Mouse (Mus musculus) heart, adult 9 months (tissue): Measurements from ENCODE around the gene Smarca4.

ENCODE experiments used
- DNase-seq, 2 experiments: peaks; one replicate each; pipeline ENCODE4 v3.0.0; 2022; ENCODE audit warnings: low spot score in 2 of 2

The Smarca4 gene

DNA sequence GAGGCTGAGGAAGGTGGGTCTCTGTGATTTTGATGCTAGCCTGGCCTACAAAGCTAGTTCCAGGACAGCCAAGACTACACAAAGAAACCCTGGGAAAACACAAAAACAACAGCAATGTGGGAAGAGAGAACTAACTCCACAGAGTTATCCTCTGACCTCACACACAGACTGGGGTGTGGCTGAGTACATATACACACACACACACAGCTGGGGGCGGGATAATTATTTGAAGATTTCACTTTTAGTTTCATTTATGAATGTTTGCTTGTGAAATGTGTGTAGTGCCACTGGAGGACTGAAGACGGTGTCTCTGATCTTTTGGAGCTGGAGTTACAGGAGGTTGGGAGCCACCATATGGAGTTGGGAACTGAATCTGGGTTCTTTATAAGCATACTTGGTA is 14.9 kb upstream of the Smarca4 start:
- DNase-seq, result no peak

DNA sequence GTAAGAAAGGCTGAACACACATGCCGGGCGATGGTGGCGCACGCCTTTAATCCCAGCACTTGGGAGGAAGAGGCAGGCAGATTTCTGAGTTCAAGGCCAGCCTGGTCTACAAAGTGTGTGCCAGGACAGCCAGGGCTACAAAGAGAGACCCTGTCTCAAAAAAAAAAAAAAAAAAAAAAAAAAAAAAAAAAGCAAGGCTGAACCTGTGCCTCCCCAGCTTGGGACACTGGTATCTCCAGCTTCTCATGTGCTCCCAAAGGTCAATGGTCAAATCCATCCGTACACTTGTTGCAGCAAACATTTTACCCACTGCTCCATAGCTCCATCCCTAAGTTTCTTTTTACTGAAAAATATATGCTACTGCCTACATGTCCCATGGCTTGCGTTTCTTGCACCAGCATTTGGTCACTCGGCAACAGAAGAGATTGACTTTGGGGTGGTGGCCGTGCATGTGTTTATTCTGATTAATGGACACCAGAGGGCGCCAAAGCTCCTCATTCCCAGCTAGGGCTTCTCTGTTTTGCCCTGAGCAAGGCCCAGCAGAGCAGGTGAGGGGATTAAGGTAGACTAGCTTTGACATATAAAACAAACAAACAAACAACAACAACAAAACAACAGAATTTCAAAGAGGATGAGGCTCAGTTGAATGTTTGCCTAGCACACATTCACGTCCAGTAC is 14.1 kb upstream of the Smarca4 start:
- peak; percentile 43 to 73 for DNase-seq

DNA sequence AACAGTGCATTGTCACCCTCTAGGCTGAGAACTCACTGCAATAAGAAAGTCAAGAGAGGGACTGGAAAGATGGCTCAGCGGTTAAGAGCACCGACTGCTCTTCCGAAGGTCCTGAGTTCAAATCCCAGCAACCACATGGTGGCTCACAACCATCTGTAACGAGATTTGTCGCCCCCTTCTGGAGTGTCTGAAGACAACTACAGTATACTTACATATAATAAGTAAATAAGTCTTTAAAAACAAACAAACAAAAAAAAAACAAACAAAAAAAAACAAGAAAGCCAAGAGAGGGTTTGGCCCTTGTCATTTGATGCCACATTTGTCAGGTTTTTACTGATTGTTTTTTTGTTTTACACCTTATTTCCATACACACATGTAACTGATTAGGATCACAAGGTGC is 11.8 kb upstream of the Smarca4 start:
- DNase-seq, result no peak

DNA sequence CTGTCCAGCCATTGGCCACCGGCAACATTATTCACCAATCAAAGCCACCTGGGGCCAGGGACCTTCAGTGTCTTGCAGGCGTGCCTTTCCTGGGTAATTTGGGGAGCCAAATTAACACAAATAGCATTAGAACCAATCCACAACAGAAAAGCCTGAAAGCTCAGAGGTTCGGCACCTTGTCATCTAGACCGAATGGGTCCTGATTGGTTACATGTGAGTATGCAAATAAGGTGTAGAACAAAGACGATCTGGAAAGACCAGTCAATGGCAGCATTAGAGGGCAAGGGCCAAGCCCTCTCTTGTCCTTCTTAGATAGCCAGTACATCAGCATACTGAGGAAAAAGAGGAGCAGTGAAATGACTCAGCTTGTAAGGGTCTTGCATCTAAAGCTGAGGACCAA is 10.1 kb upstream of the Smarca4 start:
- DNase-seq, result no peak

DNA sequence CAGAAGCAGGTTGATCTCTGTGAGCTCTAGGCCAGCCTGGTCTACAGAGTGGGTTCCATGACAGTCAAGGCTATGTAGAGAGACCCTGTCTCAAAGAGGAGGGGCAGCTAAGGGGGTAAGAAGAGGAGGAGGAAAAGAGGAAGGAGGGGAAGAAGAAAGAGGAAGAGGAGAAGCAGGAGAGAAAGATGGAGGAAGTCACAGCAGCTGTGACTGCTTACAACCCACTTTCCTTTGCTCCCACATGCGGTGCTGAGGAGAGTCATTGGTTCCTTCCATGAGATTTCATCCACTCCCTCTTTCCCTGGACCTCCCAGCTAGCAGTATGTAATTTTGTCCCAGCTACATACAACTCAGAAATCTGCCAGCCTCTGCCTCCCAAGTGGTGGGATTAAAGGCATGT is 9.3 kb upstream of the Smarca4 start:
- no peak for DNase-seq

DNA sequence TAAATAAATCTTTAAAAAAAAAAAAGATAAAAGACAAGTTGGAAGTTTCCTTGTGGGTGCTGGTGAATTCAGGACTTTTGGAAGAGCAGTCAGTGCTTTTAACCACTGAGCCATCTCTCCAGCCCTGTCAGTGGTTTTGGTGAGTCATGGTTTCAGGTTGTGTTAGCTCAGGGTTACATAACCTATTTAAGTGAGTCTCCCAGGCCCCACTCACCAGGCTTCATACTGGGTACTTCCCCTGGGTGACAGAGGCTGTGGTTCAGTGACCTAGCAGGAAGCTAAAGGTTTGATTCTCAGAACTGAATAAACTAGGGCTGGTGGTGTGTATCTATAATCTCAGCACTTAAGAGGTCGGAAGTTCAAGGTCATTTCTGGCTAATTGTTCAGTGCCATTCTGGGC is 6.1 kb upstream of the Smarca4 start:
- no peak for DNase-seq

DNA sequence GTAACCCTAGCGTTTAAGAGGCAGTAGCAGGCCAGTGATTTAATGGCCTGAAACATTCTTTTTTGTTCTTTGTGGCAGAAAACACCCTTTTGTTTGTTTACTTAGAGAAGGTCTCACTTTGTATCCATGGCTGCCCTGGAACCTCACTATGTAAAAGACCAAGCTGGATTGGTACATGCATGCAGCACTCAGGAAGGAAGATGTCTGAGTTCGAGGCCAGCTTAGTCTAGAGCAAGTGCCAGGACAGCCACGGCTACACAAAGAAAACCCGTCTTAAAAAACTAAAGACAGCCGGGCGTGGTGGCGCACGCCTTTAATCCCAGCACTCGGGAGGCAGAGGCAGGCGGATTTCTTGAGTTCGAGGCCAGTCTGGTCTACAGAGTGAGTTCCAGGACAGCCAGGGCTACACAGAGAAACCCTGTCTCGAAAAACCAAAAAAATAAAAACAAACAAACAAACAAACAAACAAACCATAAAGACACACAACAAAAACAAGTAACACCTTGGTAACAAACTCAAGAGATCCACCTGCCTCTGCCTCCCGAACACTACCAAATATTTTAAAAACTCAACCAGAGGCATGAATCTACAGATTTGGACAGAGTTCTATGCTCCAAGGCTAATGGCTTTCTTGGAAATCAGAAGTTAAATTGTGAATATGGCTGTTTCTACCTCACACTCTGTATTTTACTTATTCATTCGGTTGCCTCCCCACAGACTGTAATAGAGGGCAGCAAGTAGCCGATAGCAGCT is 929 bp upstream of the Smarca4 start:
- no peak for DNase-seq

DNA sequence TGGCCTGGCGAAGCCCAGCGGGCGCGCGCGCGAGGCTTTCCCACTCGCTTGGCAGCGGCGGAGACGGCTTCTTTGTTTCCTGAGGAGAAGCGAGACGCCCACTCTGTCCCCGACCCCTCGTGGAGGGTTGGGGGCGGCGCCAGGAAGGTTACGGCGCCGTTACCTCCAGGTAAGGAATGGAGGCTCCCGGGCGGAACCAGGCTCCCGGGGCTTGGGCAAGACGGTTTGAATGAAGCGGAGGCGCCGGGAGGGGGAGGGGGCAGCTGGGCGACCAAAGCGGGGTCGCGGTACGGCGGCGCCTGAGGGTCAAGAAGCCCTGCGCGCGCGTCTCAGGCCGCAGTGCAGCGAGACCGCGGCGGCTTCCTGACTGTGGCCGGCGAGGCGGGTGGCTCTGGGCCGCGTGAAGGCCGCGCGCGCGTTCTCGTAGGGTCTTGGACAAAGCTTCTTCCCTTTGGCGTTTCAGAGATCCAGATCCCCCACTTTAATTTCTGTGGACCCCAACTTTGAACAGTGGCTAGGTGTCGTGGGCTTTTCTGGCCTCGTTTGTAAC is 338 bp downstream of the Smarca4 start:
- peak; percentile 87 to 89 for DNase-seq

DNA sequence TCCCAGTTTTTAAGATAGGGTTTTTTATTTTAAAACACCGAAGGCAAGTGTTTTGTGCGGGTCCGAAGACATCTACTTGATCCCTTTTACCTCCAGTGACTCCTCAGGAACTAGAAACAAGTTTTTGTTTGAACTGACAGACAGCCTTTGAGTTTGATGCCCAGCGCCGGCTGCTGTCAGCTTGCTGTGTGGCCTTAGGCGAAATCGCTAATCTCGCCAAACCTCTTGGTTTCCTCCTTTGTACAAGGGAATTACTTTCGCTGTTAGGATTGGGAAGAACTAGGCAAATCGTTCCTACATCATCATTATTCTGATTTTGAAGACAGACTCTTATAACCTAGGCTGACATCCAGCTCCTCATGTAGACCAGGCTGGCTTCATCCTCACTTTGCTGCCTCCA is 1.1 kb downstream of the Smarca4 start:
- no peak for DNase-seq

DNA sequence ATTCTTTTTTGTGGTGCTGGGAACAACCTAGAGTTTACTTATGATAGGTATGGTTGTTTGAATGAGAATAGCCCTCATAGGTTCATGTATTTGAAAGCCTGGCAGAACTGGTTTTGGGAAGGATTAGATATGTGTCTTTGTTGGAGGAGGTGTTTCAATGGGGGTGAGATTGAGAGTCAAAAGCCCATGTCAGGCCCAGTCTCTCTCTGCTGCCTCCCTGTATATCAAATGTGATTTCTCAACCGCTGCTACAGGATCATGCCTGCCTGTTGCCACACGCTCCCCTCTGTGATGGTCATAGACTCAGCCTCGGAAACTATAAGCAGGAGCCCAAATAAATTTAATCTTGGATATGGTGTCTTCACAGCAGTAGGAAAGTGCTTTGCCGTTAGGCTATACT is 4.3 kb downstream of the Smarca4 start:
- no peak for DNase-seq

DNA sequence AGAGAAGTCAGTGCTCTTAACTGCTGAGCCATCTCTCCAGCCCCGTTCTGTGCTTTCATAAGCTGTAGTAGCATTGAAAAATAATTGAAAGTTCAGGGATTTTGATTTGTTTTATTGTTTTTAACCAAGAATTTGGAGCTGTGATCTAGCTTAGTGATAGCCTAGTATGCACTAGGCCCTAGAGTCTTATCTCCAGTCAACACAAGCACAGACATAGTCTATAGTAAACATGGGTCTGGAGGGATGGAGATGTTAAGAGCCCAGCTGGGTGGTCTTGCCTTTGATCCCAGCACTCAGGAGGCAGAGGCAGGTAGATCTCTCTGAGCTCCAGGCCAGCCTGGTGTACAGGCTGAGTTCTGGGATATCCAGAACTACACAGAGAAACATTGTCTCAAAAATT is 6.7 kb downstream of the Smarca4 start:
- DNase-seq, result no peak

DNA sequence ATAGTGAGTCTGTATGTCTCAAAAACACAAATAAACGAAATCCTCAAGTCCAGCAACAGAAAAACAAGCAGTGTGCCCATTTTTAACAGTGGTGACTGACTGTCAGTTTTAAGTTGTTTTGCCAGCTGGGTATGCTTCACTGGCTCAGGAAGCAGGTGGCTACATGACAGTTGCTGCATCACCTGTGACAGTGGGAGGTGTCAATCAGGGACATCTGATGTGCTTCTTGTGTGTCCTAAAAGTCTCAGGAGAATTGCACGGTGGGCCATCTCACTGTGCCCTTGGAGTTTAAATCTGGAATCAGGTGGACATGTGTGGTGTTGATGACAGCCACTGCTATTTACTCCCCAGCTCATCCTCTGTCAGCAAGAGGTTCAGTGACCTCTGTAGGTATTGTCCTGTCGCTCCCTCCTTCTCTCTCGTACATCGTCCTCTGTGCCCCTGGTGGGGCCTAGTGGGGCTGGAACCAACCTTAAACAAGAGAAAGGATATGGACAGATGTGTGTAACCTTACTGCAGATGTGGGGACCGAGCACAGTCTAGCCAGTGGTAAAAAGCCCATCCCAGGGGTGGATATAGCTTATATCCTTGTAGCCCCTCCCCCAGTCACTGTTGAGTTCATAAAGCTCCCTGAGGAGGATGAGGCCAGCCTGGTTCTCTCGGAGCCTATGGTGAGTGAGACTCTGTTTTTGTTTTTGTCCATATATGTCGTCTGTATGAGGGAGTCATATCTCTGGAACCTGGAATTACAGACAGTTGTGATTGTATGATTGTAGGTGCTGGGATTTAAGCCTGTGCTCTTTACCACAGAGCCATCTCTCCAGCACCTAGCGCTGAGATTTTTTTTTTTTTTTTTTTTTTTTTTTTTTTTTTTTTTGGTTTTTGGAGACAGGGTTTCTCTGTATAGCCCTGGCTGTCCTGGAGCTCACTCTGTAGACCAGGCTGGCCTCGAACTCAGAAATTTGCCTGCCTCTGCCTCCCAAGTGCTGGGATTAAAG is 9.7 kb downstream of the Smarca4 start:
- no peak for DNase-seq

DNA sequence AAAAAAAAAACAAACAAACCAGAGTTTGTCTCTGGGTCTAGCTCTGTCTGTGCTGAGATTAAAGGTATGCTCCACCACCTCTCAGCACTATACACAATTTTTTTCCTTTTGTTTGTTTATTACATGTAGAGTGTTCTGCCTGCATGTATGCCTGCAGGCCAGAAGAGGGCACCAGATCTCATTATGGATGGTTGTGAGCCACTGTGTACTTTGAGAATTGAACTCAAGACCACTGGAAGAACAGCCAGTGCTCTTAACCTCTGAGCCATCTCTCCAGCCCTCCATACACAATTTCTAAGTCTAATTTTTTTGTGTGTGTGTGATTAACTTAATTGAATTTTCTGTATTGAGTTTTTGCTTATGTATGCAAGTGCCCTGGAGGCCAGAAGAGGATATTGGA is 10.6 kb downstream of the Smarca4 start:
- DNase-seq, result no peak

DNA sequence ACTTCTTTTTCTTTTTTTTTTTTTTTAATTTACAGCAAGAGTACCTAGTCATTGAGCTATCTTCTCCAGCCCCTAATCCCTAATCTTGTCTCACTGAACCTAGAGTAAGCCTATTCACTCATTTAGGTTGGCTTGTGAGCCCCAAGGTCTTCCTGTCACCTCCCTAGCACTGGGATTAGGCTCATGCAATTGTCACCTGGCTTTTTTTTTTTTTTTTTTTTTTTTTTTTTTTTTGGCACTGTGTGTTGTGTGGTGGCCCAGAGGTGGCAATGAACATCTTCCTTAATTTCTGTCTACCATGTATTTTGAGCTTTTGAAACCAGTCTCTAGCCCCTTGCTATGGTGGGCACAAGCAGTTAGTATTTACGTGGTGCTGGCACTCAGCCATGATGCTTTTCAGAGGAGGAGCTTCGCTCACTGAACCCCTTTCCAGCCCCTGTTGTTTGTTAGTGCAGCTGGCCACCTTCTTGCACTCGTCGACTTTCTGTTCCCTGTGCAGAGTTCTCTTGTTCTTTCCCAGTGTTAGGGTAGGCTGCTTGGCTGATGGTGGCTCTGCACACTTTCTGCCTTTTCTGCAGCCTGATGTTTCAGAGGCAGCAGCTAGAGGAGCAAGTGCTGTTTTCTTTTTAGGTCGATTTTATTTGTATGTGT is 11.3 kb downstream of the Smarca4 start:
- no peak for DNase-seq

DNA sequence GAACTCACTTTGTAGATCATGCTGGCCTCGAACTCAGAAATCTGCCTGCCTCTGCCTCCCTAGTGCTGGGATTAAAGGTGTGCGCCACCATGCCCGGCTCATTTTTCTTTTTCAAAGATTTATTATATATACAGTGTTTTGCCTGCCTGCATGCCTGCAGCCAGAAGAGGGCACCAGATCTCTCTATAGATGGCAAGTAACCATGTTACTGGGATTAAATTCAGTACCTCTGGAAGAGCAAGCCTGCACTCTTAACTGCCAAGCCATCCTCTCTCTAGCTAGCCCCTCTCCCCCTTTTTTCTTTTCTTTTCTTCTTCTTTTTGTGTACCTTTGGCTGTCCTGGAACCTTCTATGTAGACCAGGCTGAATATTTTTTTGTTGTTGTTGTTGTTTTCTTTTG is 14.7 kb downstream of the Smarca4 start:
- DNase-seq, result peak in 1 of 2 experiments; percentile 24

DNA sequence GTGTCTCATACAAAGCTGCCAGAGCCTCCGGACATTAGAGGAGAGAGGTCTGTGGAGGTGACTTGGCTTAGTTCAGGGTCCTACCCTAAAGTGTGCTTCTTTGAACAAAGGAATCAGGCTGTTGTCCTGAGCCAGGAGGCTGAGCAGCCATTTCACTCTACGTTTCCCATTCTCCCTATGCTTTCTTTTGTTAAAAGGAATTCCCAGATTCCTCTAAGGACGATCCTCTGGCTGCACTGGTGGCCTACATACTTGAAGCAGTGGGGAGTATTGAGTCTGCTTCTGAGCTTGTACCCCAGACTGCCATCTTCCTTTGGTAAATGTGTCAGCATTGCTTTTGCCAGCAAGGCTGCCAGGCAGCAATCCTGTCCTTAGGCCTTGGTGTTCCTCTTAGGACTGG is 17.1 kb downstream of the Smarca4 start:
- no peak for DNase-seq

DNA sequence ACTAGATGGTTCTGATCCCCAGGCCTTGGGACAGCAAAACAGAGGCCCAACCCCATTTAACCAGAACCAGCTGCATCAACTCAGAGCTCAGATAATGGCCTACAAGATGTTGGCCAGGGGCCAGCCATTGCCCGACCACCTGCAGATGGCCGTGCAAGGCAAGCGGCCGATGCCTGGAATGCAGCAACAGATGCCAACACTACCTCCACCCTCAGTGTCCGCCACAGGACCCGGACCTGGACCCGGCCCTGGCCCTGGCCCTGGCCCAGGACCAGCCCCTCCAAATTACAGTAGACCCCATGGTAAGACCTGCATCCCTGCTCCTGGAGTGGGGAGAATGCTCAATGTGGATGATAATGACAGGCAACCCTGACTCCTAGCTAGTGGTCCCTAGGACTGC is 19.7 kb downstream of the Smarca4 start:
- DNase-seq, result no peak

DNA sequence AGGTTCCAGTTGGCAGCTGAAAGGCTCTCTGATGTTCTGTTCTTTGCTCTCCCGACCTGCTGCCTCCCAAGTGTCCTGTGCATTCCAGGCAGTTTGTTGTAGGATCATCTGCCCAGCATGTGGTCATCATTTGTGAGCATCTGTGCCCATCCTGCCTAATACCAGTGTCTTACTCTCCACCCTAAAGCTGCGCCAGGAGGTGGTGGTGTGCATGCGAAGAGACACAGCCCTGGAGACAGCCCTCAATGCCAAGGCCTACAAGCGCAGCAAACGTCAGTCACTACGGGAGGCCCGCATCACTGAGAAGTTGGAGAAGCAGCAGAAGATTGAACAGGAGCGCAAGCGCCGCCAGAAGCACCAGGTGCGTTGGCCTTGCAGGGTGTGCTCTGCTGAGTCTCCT is 23.1 kb downstream of the Smarca4 start:
- DNase-seq, result no peak

DNA sequence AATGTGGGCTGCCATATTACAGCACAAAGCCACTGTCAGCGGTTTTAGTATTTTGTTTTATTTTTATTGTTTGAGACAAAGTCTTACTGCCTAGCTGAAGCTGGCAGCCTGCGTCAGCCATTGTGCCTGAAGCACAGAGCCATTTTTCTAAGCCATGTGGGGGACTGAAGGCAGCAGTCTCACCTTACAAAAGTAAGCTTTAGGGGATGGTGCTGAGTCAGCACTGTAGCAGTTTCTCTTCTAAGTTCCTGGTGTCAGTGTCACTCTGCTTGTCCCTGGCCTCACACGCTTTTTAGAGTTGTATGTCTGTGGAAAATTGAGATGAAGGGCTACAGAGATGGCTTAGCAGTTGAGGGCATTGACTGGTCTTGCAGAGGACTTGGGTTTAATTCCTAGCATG is 30.4 kb downstream of the Smarca4 start:
- DNase-seq, result no peak

DNA sequence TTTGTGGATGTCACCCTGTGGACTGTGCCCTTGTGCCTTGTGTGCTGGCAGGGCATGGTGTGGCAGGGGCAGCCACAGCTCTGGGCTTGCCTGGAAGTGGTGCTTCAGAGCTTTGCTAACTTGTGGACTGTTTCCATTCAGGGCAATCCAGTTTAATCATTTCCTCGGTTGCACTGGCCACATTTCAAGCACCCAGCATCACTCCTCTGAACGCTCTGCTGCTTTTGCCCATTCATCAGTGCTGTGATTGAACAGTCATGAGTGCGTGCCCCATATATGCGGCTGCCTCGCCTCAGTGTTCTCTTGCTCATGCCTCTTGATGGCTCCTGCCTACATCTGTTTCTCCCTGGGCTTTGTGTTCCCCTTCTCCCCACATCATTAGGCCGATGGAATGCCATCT is 31.8 kb downstream of the Smarca4 start:
- no peak for DNase-seq

DNA sequence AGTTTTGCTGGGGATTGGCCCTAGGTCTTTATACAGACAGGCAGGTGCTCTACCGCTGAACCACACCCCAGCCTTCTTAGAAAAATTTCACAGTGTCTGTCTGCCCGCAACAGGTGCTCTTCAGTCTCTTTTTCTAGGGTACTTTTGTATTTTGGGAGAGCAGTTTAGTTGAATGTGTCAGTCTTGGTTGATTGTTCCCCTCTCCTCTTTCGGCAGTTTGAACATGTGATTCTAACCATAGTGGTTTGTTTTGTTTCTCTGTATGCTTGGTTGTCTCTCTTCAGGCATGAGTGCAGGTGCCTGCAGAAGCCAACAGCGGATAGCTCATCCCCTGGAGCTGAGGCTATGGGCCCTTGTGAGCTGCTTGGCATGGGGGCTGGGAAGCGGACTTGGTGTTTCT is 36.3 kb downstream of the Smarca4 start:
- no peak for DNase-seq

DNA sequence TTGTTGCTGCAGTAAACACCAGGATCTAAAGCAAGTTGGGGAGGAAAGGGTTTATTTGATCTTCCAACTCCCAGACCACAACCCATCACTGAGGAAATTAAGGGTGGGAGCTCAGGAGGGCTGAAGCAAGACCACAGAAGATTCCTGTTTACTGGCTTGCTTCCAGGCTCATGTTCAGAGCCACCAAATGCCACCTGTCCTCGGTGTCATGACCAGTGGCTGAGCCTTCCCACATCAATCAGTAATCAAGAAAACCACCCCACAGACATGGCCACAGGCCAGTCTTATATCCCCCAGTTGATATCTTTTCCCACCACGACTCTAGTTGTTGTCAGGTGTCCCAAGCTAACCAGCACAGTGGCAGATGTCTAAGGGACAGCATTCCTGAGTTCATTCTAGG is 37.3 kb downstream of the Smarca4 start:
- no peak for DNase-seq
